Mouse (Mus musculus) neutrophil, adult 5-6 weeks (primary cell): ENCODE measurements around the gene Olfr750. TPM values are rescaled to one million over a fixed set of nuclear protein-coding genes. Genes with fewer than 3 reads are reported as not detected.

Source experiments
- ATAC-seq: fragments of 151-379, 151-347 bp; 2 replicates; pipeline ENCODE4 v1.8.0; 2017; ENCODE audit warnings: mild to moderate bottlenecking, moderate TSS enrichment; ENCODE audit not compliant: insufficient number of reproducible peaks, poor library complexity, low FRiP score, severe bottlenecking; ENCODE audit errors: extremely low read depth
- total RNA-seq: library from RNA; stranded (forward); fragments of 200-1000 nt; gene quantifications from 2 replicates; pipeline ENCODE4 v1.2.3, GENCODE M21; 2017

The Olfr750 gene
- total RNA-seq, 1 experiment from 2014 or later, result not detected

GRCm38 (mm10) chr14:51047846-51048245 is 26.4 kb downstream of the Olfr750 start:
- ATAC-seq, result no peak

- ATAC-seq, result no peak
Observed at GRCm38 (mm10) chr14:51041769-51042168, 32.5 kb downstream of the Olfr750 start, which contains the start of gene Rnase9. Gene Rnase9 (minus strand): TSS chr14:51041869.

GRCm38 (mm10) chr14:51036214-51036613 is 38.0 kb downstream of the Olfr750 start:
- no peak for ATAC-seq

GRCm38 (mm10) chr14:51035206-51035605 is 39.0 kb downstream of the Olfr750 start:
- no peak for ATAC-seq

GRCm38 (mm10) chr14:51027387-51028155 is 46.7 kb downstream of the Olfr750 start:
- ATAC-seq, result no peak

- ATAC-seq, result peak; percentile 98; the same call in 1 of the 2 replicates
Observed at GRCm38 (mm10) chr14:51026391-51027133, 47.7 kb downstream of the Olfr750 start.

GRCm38 (mm10) chr14:51024820-51025219 is 49.4 kb downstream of the Olfr750 start:
- no peak for ATAC-seq

- ATAC-seq, result no peak
Observed at GRCm38 (mm10) chr14:51023457-51023856, 50.8 kb downstream of the Olfr750 start.

- no peak for ATAC-seq
Observed at GRCm38 (mm10) chr14:51017256-51017655, 57.0 kb downstream of the Olfr750 start.

Other genes starting within 250 kb of the Olfr750 start
- 36.1 and 41.5 TPM in 2 replicates for gene Tep1, start 203.9 kb downstream of the Olfr750 start, total RNA-seq
- not detected in 2 replicates for gene Klhl33, start 176.9 kb downstream of the Olfr750 start, total RNA-seq
- 46.7 and 58.8 TPM in 2 replicates for gene Osgep, start 149.5 kb downstream of the Olfr750 start, total RNA-seq
- 12.3 and 23.3 TPM in 2 replicates for gene Apex1, start 149.5 kb downstream of the Olfr750 start, total RNA-seq
- gene Pip4p1, start 143.6 kb downstream of the Olfr750 start, total RNA-seq, result 48.2 and 58.0 TPM in 2 replicates
- 53.4 and 69.2 TPM in 2 replicates for gene Pnp, start 143.4 kb downstream of the Olfr750 start, total RNA-seq
- not detected in 2 replicates for gene Gm49342, start 129.9 kb downstream of the Olfr750 start, total RNA-seq
- 1.4 TPM in 1 of 2 replicates, not detected in the other for gene Pnp2, start 118.4 kb downstream of the Olfr750 start, total RNA-seq
- gene Rnase10, start 66.7 kb downstream of the Olfr750 start, total RNA-seq, result not detected in 2 replicates
- gene Rnase9, start 32.6 kb downstream of the Olfr750 start, total RNA-seq, result not detected in 2 replicates
- not detected in 2 replicates for gene Rnase11, start 24.3 kb downstream of the Olfr750 start, total RNA-seq
- gene Rnase12, start 16.8 kb downstream of the Olfr750 start, total RNA-seq, result 2.6 TPM in 1 of 2 replicates, not detected in the other
- 2.0 and 2.1 TPM in 2 replicates for gene Rnase4, start 16.6 kb upstream of the Olfr750 start, total RNA-seq
- gene Ang, start 16.7 kb upstream of the Olfr750 start, total RNA-seq, result 2.2 and 2.3 TPM in 2 replicates
- not detected in 2 replicates for gene Eddm3b, start 40.0 kb upstream of the Olfr750 start, total RNA-seq
- gene Rnase6, start 49.5 kb upstream of the Olfr750 start, total RNA-seq, result 227 and 232 TPM in 2 replicates
- gene Rnase1, start 72.3 kb upstream of the Olfr750 start, total RNA-seq, result not detected in 2 replicates
- gene Rnase2b, start 87.8 kb upstream of the Olfr750 start, total RNA-seq, result not detected in 2 replicates
- gene Ang2, start 124.7 kb upstream of the Olfr750 start, total RNA-seq, result not detected in 2 replicates
- not detected in 2 replicates for gene Ear14, start 129.0 kb upstream of the Olfr750 start, total RNA-seq
- gene Rnase2a, start 181.7 kb upstream of the Olfr750 start, total RNA-seq, result not detected in 2 replicates